Mouse (Mus musculus): Measurements from ENCODE around the gene Zcchc2. TPM values are rescaled to one million over a fixed set of nuclear protein-coding genes. Genes with fewer than 3 reads are reported as not detected.

Gene Zcchc2
- polyA plus RNA-seq, 1 experiment from 2014 or later: 2.6 TPM

- TF ChIP-seq CTCF (IDR thresholded peaks at IDR 0.05; ENCODE audit: low read depth): no peak
- no peak for ATAC-seq (replicated peaks; ENCODE audit: low FRiP score, low read depth)
These were observed 2.0 kb downstream of the Zcchc2 start for GRCm38 (mm10) chr1:105991931-105992837.

GRCm38 (mm10) chr1:105993196-105993595 lies 3.0 kb downstream of the Zcchc2 start:
- Histone ChIP-seq H3K9me3 (replicated peaks; ENCODE audit: low read length) (no peaks in the 10 kb centered on the region), H3K4me3 (replicated peaks; ENCODE audit: low read depth, low read length) (peak overlapping the region; percentile 89), H3K27me3 (ENCODE audit: insufficient read depth, low read length) (no peaks in the 10 kb centered on the region), H3K9ac (ENCODE audit: low read depth, low read length) (peak overlapping the region; percentile 76), H3K27ac (0 out of 2 replicates have a peak overlapping the region, but pooled peaks have one; percentile 81), H3K36me3 (ENCODE audit: insufficient read depth, low read length) (no peaks in the 10 kb centered on the region), H3K4me2 (ENCODE audit: low read length) (peak overlapping the region; percentile 91), H3K4me1 (replicated peaks; ENCODE audit: insufficient read depth, low read length) (peaks cover 3% of the 10 kb centered on the region)
- ATAC-seq (replicated peaks; ENCODE audit: low FRiP score, low read depth) (no peak), DNase-seq (ENCODE audit: low spot score) (peak; percentile 78)
- no peak; the same call in 1 of the 2 replicates for TF ChIP-seq CTCF (IDR thresholded peaks at IDR 0.05; ENCODE audit: low read depth)
- WGBS: 1% methylated on average over 7 of the region's 7 CpGs

More at GRCm38 (mm10) chr1:105991931-105992837, 2.0 kb downstream of the Zcchc2 start:
- no peaks in the 10 kb centered on the region for H3K9me3 ChIP-seq (replicated peaks; ENCODE audit: low read length)
- no peak for DNase-seq (ENCODE audit: low spot score)
- H3K36me3 ChIP-seq (ENCODE audit: insufficient read depth, low read length): no peaks in the 10 kb centered on the region
- WGBS: 19% methylated on average over 17 of the region's 17 CpGs
- peak overlapping the region; percentile 86 for H3K9ac ChIP-seq (ENCODE audit: low read depth, low read length)
- H3K4me1 ChIP-seq (replicated peaks; ENCODE audit: insufficient read depth, low read length): peaks cover 3% of the 10 kb centered on the region
- H3K27me3 ChIP-seq (ENCODE audit: insufficient read depth, low read length): no peaks in the 10 kb centered on the region
- peak overlapping the region; percentile 89 for H3K4me3 ChIP-seq (replicated peaks; ENCODE audit: low read depth, low read length)
- peak overlapping the region; percentile 95 for H3K27ac ChIP-seq
- H3K4me2 ChIP-seq (ENCODE audit: low read length): peak overlapping the region; percentile 91

GRCm38 (mm10) chr1:105993601-105994209 lies 3.5 kb downstream of the Zcchc2 start:
- Histone ChIP-seq H3K9me3 (replicated peaks; ENCODE audit: low read length) (no peaks in the 10 kb centered on the region), H3K36me3 (ENCODE audit: insufficient read depth, low read length) (no peaks in the 10 kb centered on the region), H3K27ac (peak overlapping the region; percentile 81), H3K9ac (ENCODE audit: low read depth, low read length) (peak overlapping the region; percentile 76), H3K4me1 (replicated peaks; ENCODE audit: insufficient read depth, low read length) (peaks cover 3% of the 10 kb centered on the region; the same call in 1 of the 2 replicates), H3K27me3 (ENCODE audit: insufficient read depth, low read length) (no peaks in the 10 kb centered on the region), H3K4me3 (replicated peaks; ENCODE audit: low read depth, low read length) (peak overlapping the region; percentile 89), H3K4me2 (ENCODE audit: low read length) (peak overlapping the region; percentile 91)
- peak; percentile 70 for ATAC-seq (replicated peaks; ENCODE audit: low FRiP score, low read depth)
- WGBS: 0% methylated on average over 37 of the region's 37 CpGs
- TF ChIP-seq CTCF (IDR thresholded peaks at IDR 0.05; ENCODE audit: low read depth): no peak
- DNase-seq (ENCODE audit: low spot score): peak; percentile 89

GRCm38 (mm10) chr1:105995966-105996365 lies 5.8 kb downstream of the Zcchc2 start:
- Histone ChIP-seq H3K27ac (no peak overlapping the region), H3K27me3 (ENCODE audit: insufficient read depth, low read length) (no peaks in the 10 kb centered on the region), H3K9me3 (replicated peaks; ENCODE audit: low read length) (no peaks in the 10 kb centered on the region), H3K36me3 (ENCODE audit: insufficient read depth, low read length) (no peaks in the 10 kb centered on the region), H3K4me2 (ENCODE audit: low read length) (no peak overlapping the region), H3K4me1 (replicated peaks; ENCODE audit: insufficient read depth, low read length) (peaks cover 5% of the 10 kb centered on the region), H3K4me3 (replicated peaks; ENCODE audit: low read depth, low read length) (no peak overlapping the region), H3K9ac (ENCODE audit: low read depth, low read length) (no peak overlapping the region)
- TF ChIP-seq CTCF (IDR thresholded peaks at IDR 0.05; ENCODE audit: low read depth): no peak
- DNase-seq (ENCODE audit: low spot score) (no peak), ATAC-seq (replicated peaks; ENCODE audit: low FRiP score, low read depth) (no peak)
- WGBS: 66% methylated on average over 2 of the region's 2 CpGs

GRCm38 (mm10) chr1:105997282-105997681 lies 7.1 kb downstream of the Zcchc2 start:
- 34% methylated on average over 3 of the region's 3 CpGs for whole genome bisulfite sequencing
- TF ChIP-seq CTCF (IDR thresholded peaks at IDR 0.05; ENCODE audit: low read depth): no peak
- Histone ChIP-seq H3K9me3 (replicated peaks; ENCODE audit: low read length) (no peaks in the 10 kb centered on the region), H3K36me3 (ENCODE audit: insufficient read depth, low read length) (no peaks in the 10 kb centered on the region), H3K9ac (ENCODE audit: low read depth, low read length) (no peak overlapping the region), H3K27ac (no peak overlapping the region; the same call in 1 of the 2 replicates), H3K4me1 (replicated peaks; ENCODE audit: insufficient read depth, low read length) (peaks cover 7% of the 10 kb centered on the region), H3K4me3 (replicated peaks; ENCODE audit: low read depth, low read length) (no peak overlapping the region), H3K4me2 (ENCODE audit: low read length) (no peak overlapping the region), H3K27me3 (ENCODE audit: insufficient read depth, low read length) (no peaks in the 10 kb centered on the region)
- ATAC-seq (replicated peaks; ENCODE audit: low FRiP score, low read depth) (no peak), DNase-seq (ENCODE audit: low spot score) (no peak)

GRCm38 (mm10) chr1:105999802-106000201 lies 9.6 kb downstream of the Zcchc2 start:
- WGBS: 36% methylated on average over 2 of the region's 2 CpGs
- no peak for ATAC-seq (replicated peaks; ENCODE audit: low FRiP score, low read depth)
- peak; percentile 82 for DNase-seq (ENCODE audit: low spot score)
- no peak for TF ChIP-seq CTCF (IDR thresholded peaks at IDR 0.05; ENCODE audit: low read depth)
- no peaks in the 10 kb centered on the region for H3K27me3 ChIP-seq (ENCODE audit: insufficient read depth, low read length)
- H3K4me2 ChIP-seq (ENCODE audit: low read length): no peak overlapping the region
- H3K36me3 ChIP-seq (ENCODE audit: insufficient read depth, low read length): peaks cover 8% of the 10 kb centered on the region; the same call in 1 of the 2 replicates
- H3K9me3 ChIP-seq (replicated peaks; ENCODE audit: low read length): no peaks in the 10 kb centered on the region
- H3K9ac ChIP-seq (ENCODE audit: low read depth, low read length): no peak overlapping the region
- peaks cover 8% of the 10 kb centered on the region; the same call in 1 of the 2 replicates for H3K4me1 ChIP-seq (replicated peaks; ENCODE audit: insufficient read depth, low read length)
- no peak overlapping the region for H3K4me3 ChIP-seq (replicated peaks; ENCODE audit: low read depth, low read length)
- H3K27ac ChIP-seq: no peak overlapping the region
